Mouse (Mus musculus) CH12.LX (cell line): ENCODE measurements around the gene Dapk1. TPM values are rescaled to one million over a fixed set of nuclear protein-coding genes. Genes with fewer than 3 reads are reported as not detected.

ENCODE experiments used
- DNase-seq: peaks from one replicate; pipeline ENCODE4 v3.0.0-alpha.2; 2013; ENCODE audit errors: extremely low read depth
- H3K27ac ChIP-seq: 2 replicates; pipeline ENCODE4 v1.5.1; 2012; ENCODE audit warnings: low read depth, mild to moderate bottlenecking, control low read depth, moderate library complexity; ENCODE audit not compliant: insufficient read depth
- H3K27me3 ChIP-seq: replicated peaks from 2 replicates; pipeline ENCODE3; 2012; ENCODE audit warnings: inconsistent platforms
- H3K36me3 ChIP-seq, 2 experiments: replicated peaks in 1 of 2; 2 replicates each; pipeline versions ENCODE3 to v1.6.1; 2012; ENCODE audit warnings: inconsistent platforms in 1 of 2, low read length in 1 of 2, mild to moderate bottlenecking in 1 of 2, mixed read lengths in 1 of 2, moderate library complexity in 1 of 2; ENCODE audit not compliant: control insufficient read depth in 1 of 2, insufficient read depth in 1 of 2
- H3K4me1 ChIP-seq, 2 experiments: 2 replicates each; pipeline ENCODE4 v1.6.1; 2012; ENCODE audit warnings: inconsistent platforms in 1 of 2, moderate library complexity in 1 of 2; ENCODE audit not compliant: insufficient read depth in 2 of 2, control insufficient read depth in 1 of 2
- H3K4me2 ChIP-seq: 2 replicates; pipeline ENCODE4 v1.6.1; 2012; ENCODE audit warnings: low read depth, mild to moderate bottlenecking, control low read depth; ENCODE audit not compliant: poor library complexity, insufficient read depth, severe bottlenecking
- H3K4me3 ChIP-seq, 3 experiments: fragments of 150-350 bp in 1 of 3; sonication (generic) in 1 of 3; replicated peaks in 1 of 3; 2 replicates each; pipeline versions ENCODE3 to v1.5.1; 2011 to 2012; ENCODE audit warnings: low read depth in 2 of 3, low read length in 2 of 3, mild to moderate bottlenecking in 2 of 3, moderate library complexity in 2 of 3, control low read depth in 1 of 3, improper control_type of control experiment in 1 of 3, inconsistent platforms in 1 of 3, mixed read lengths in 1 of 3; ENCODE audit not compliant: poor library complexity in 1 of 3
- H3K79me2 ChIP-seq: replicated peaks from 2 replicates; pipeline ENCODE4 v1.6.1; 2012; ENCODE audit warnings: mild to moderate bottlenecking, moderate library complexity; ENCODE audit not compliant: control insufficient read depth, poor library complexity, insufficient read depth, severe bottlenecking; ENCODE audit errors: extremely low read depth
- H3K9ac ChIP-seq: 2 replicates; pipeline ENCODE4 v1.6.1; 2012; ENCODE audit warnings: low read depth, mild to moderate bottlenecking, control low read depth, moderate library complexity; ENCODE audit not compliant: insufficient read depth
- H3K9me3 ChIP-seq: replicated peaks from 2 replicates; pipeline ENCODE3; 2012; ENCODE audit warnings: low read length, inconsistent platforms, mixed read lengths
- CHD2 ChIP-seq: IDR thresholded peaks from 2 replicates; pipeline ENCODE4 v1.6.1; 2011; ENCODE audit warnings: low read length, improper control_type of control experiment
- CTCF ChIP-seq, 2 experiments: IDR thresholded peaks in 1 of 2; conservative IDR thresholded peaks in 1 of 2; 2 replicates each; pipeline ENCODE4 v1.5.1; 2011 to 2012; ENCODE audit warnings: low read depth in 2 of 2, low read length in 2 of 2, improper control_type of control experiment in 1 of 2, inconsistent platforms in 1 of 2, mild to moderate bottlenecking in 1 of 2, moderate library complexity in 1 of 2
- E2F4 ChIP-seq: IDR thresholded peaks from 2 replicates; pipeline ENCODE4 v1.6.1; 2011; ENCODE audit warnings: low read depth, low read length, improper control_type of control experiment; ENCODE audit not compliant: insufficient replicate concordance
- ETS1 ChIP-seq: conservative IDR thresholded peaks from 2 replicates; pipeline ENCODE4 v1.6.1; 2012; ENCODE audit warnings: low read depth, mild to moderate bottlenecking, inconsistent platforms, low read length, improper control_type of control experiment, moderate library complexity
- HCFC1 ChIP-seq: IDR thresholded peaks from 2 replicates; pipeline ENCODE4 v1.6.1; 2012; ENCODE audit warnings: low read depth, mild to moderate bottlenecking, inconsistent platforms, low read length, improper control_type of control experiment
- MAFK ChIP-seq: IDR thresholded peaks from 2 replicates; pipeline ENCODE4 v1.6.1; 2011; ENCODE audit warnings: low read length, improper control_type of control experiment; ENCODE audit not compliant: insufficient replicate concordance
- MXI1 ChIP-seq: IDR thresholded peaks from 2 replicates; pipeline ENCODE4 v1.6.1; 2011; ENCODE audit warnings: mild to moderate bottlenecking, low read depth, low read length, improper control_type of control experiment
- NRF1 ChIP-seq: IDR thresholded peaks from 2 replicates; pipeline ENCODE4 v1.6.1; 2014; ENCODE audit warnings: low read depth, mild to moderate bottlenecking, inconsistent platforms, low read length, improper control_type of control experiment, moderate library complexity
- PAX5 ChIP-seq: IDR thresholded peaks from 2 replicates; pipeline ENCODE4 v1.6.1; 2012; ENCODE audit warnings: low read length, inconsistent platforms, mixed read lengths
- POLR2A ChIP-seq: IDR thresholded peaks from 2 replicates; pipeline ENCODE4 v1.6.1; 2011; ENCODE audit warnings: low read depth, mild to moderate bottlenecking, improper control_type of control experiment, low read length
- POLR2AphosphoS2 ChIP-seq: IDR thresholded peaks from 2 replicates; pipeline ENCODE4 v1.6.1; 2011; ENCODE audit warnings: low read depth, low read length, improper control_type of control experiment
- RAD21 ChIP-seq: IDR thresholded peaks from 2 replicates; pipeline ENCODE4 v1.6.1; 2011; ENCODE audit warnings: low read depth, mild to moderate bottlenecking, low read length, improper control_type of control experiment, moderate library complexity
- RCOR1 ChIP-seq: conservative IDR thresholded peaks from 2 replicates; pipeline ENCODE4 v1.6.1; 2012; ENCODE audit warnings: low read depth, mild to moderate bottlenecking, inconsistent platforms, low read length, improper control_type of control experiment
- SIN3A ChIP-seq: IDR thresholded peaks from 2 replicates; pipeline ENCODE4 v1.6.1; 2012; ENCODE audit warnings: low read length, improper control_type of control experiment, inconsistent platforms
- TBP ChIP-seq: conservative IDR thresholded peaks from 2 replicates; pipeline ENCODE4 v1.6.1; 2011; ENCODE audit warnings: low read depth, low read length, improper control_type of control experiment
- UBTF ChIP-seq: IDR thresholded peaks from 2 replicates; pipeline ENCODE4 v1.6.1; 2012; ENCODE audit warnings: low read depth, mild to moderate bottlenecking, inconsistent platforms, low read length, improper control_type of control experiment, moderate library complexity
- USF1 ChIP-seq: IDR thresholded peaks from 2 replicates; pipeline ENCODE4 v1.6.1; 2014; ENCODE audit warnings: low read depth, mild to moderate bottlenecking, inconsistent platforms, low read length, improper control_type of control experiment
- ZC3H11A ChIP-seq: IDR thresholded peaks from 2 replicates; pipeline ENCODE4 v1.6.1; 2012; ENCODE audit warnings: low read depth, mild to moderate bottlenecking, inconsistent platforms, low read length, improper control_type of control experiment
- ZKSCAN1 ChIP-seq: IDR thresholded peaks from 2 replicates; pipeline ENCODE4 v1.6.1; 2012; ENCODE audit warnings: low read depth, inconsistent platforms, low read length, improper control_type of control experiment, borderline replicate concordance
- ZNF384 ChIP-seq: IDR thresholded peaks from 2 replicates; pipeline ENCODE4 v1.6.1; 2012; ENCODE audit warnings: low read depth, low read length, improper control_type of control experiment, inconsistent platforms
- dilution Hi-C: fragments of 300-500 bp; cut with MboI; formaldehyde crosslinking; loops from 2 replicates; pipeline ENCODE4 v1.14.3; 2020; ENCODE audit warnings: low sequenced_read_pairs; ENCODE audit not compliant: extremely low pct_unique_long_range_greater_than_20kb, extremely low pct_ligation_motif_present
- in situ Hi-C: fragments of 300-500 bp; cut with MboI; formaldehyde crosslinking; loops from 3 replicates; pipeline ENCODE4 v1.14.3; 2019; ENCODE audit warnings: low sequenced_read_pairs, low pct_ligation_motif_present, low pct_unique_long_range_greater_than_20kb, mixed read lengths
- polyA plus RNA-seq: library from polyadenylated mRNA; unstranded; fragments of >175 nt; gene quantifications from 2 replicates; pipeline ENCODE4 v1.2.1, GENCODE M21; 2012; ENCODE audit warnings: low read depth; ENCODE audit not compliant: insufficient read length
- total RNA-seq, 2 experiments: library from RNA; depleted of rRNA; stranded (reverse); fragments of 300-350 nt in 1 of 2; fragments of >200 nt in 1 of 2; gene quantifications; 2 replicates each; pipeline ENCODE4 v1.2.3; 2012 to 2014

Dapk1 gene
- total and polyA plus RNA-seq, 3 experiments = not detected

DNA sequence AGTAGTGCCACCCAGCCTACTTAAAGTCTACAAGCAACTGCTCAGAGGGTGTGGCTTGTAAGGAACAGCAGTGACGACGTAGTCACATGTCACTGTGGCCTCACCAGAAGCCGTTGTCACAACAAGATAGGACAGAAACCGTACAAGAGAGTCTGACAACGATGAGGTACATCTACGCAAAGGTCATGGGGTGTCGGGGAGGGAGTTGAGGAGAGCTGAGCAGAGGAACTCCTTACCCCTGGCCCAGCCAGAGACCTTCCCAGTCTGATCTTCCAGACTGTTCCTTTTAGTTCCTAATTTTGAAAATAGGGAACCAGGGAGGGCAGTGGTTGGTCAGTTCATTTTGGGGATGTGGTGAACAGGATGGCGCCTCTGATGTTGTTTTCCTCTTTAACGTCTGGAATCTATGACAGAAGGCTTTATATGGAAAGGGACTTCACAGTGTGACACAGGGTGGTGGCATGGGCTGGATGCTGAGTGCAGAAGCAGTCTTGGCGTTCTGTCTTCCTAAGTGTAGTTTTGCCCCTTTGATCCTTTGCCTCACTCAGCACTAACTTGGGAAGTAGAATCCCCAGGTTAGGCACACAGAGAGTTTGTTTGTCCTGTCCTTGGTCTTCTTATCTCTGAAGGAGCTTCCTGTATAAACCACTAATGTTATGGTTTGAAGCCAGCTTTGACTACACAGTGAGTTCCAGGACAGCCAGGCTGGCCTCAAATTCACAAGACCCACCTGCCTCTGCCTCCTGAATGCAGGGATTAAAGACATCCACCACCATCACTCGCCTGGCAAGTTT is 71.3 kb downstream of the Dapk1 start:
- H3K79me2 ChIP-seq = no peaks in the 10 kb centered on the region
- in situ Hi-C loops = no loop called here
- no peaks in the 10 kb centered on the region for H3K4me1 ChIP-seq
- no peak for DNase-seq
- no peak overlapping the region for H3K27ac ChIP-seq
- no peak overlapping the region for H3K9ac ChIP-seq
- H3K36me3 ChIP-seq = no peaks in the 10 kb centered on the region
- peaks cover 93% of the 10 kb centered on the region for H3K9me3 ChIP-seq
- TF ChIP-seq POLR2AphosphoS2 (no peak), MAFK (no peak), MXI1 (no peak), E2F4 (no peak), CHD2 (no peak), USF1 (no peak), ETS1 (no peak), RCOR1 (no peak)
- TF ChIP-seq, all 38 proteins: peak for 0
- Histone ChIP-seq H3K4me2 (no peak overlapping the region), H3K4me3 (no peak overlapping the region), H3K27me3 (no peaks in the 10 kb centered on the region)
- dilution Hi-C loops = no loop called here

DNA sequence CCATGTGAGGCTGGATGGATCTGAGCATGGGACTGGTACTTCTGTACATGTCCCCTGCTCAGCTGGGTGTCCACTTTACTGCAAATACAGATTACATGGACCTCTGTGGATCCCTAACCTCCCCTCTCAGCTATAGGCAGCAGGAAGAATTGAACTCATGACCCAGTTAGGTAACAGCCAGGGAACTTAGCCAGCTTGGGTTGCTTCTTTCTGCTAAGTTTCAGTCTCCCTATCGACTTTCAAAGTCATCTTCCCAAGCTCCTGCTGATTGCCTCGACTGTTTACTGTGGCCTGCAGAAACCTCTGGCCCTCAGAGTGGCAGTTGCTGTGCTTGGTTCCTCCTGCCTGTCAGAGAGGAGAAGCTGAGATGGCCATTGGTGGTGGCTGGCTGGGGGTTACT is 72.6 kb downstream of the Dapk1 start:
- TF ChIP-seq NRF1 (no peak), USF1 (no peak), UBTF (no peak), CTCF (conservative IDR thresholded peaks at IDR 0.05 in 1 of 2, IDR thresholded peaks at IDR 0.05 in 1 of 2; ENCODE audit: low read depth in 2 of 2, low read length in 2 of 2) (no peak), POLR2A (no peak), PAX5 (no peak), ZNF384 (no peak), SIN3A (no peak), HCFC1 (no peak), TBP (no peak), ZKSCAN1 (no peak), ETS1 (no peak), RAD21 (no peak), E2F4 (no peak), ZC3H11A (no peak)
- no peak overlapping the region for H3K9ac ChIP-seq
- no peak overlapping the region for H3K4me3 ChIP-seq
- in situ Hi-C loops = no loop called here
- H3K9me3 ChIP-seq = peaks cover 92% of the 10 kb centered on the region
- no peak overlapping the region for H3K27ac ChIP-seq
- DNase-seq = no peak
- H3K4me1 ChIP-seq = no peaks in the 10 kb centered on the region
- no peaks in the 10 kb centered on the region for H3K79me2 ChIP-seq
- no peak overlapping the region for H3K4me2 ChIP-seq
- dilution Hi-C loops = no loop called here
- H3K36me3 ChIP-seq = no peaks in the 10 kb centered on the region
- no peaks in the 10 kb centered on the region for H3K27me3 ChIP-seq
